Mouse (Mus musculus) myocyte (in vitro differentiated cells): ENCODE data around the gene Nat9.

Experiments used
- MAX ChIP-seq: IDR thresholded peaks from one replicate; pipeline ENCODE4 v1.6.1; 2011; ENCODE audit warnings: low read depth, mild to moderate bottlenecking, control low read depth
- POLR2A ChIP-seq: IDR thresholded peaks from one replicate; pipeline ENCODE4 v1.6.1; 2011; ENCODE audit warnings: low read depth, mild to moderate bottlenecking, control low read depth, moderate library complexity; ENCODE audit not compliant: insufficient read length
- SRF ChIP-seq: IDR thresholded peaks from one replicate; pipeline ENCODE4 v1.6.1; 2011; ENCODE audit warnings: low read depth; ENCODE audit not compliant: control insufficient read depth, insufficient read length
- USF1 ChIP-seq: IDR thresholded peaks from one replicate; pipeline ENCODE4 v1.6.1; 2011; ENCODE audit warnings: low read depth, mild to moderate bottlenecking, control low read depth, moderate library complexity

GRCm38 (mm10) chr11:115202756-115203155 is 15.1 kb upstream of the Nat9 start:
- TF ChIP-seq USF1: no peak
- no peak for TF ChIP-seq POLR2A
- no peak for TF ChIP-seq MAX
- no peak for TF ChIP-seq SRF
